Mouse (Mus musculus) left cerebral cortex, adult 8-10 months (tissue): ENCODE data around the gene Dalrd3. TPM values are rescaled to one million over a fixed set of nuclear protein-coding genes. Genes with fewer than 3 reads are reported as not detected.

ENCODE experiments used
- DNase-seq, 2 experiments: peaks; one replicate each; pipeline ENCODE4 v3.0.0; 2022; ENCODE audit warnings: low spot score in 2 of 2
- microRNA-seq, 2 experiments: library from miRNA; unstranded; fragments of <30 nt; microRNA quantifications; one replicate each; pipeline ENCODE4 v1.2.0; 2022
- total RNA-seq, 4 experiments: library from RNA; stranded (reverse); gene quantifications; 2 replicates each; pipeline ENCODE4 v1.2.4; 2022

The Dalrd3 gene
- total RNA-seq, 4 experiments from 2014 or later: 68.8 to 86.5 (median 73.5) TPM

GRCm38 (mm10) chr9:108617301-108617700, 47.6 kb downstream of the Dalrd3 start:
- no peak for DNase-seq

Small RNA genes lying within 50 kb of the gene (microRNA-seq; reads per million reads assigned to microRNA genes)
- gene Gm24083: 0 reads per million in 2 experiments
- gene Mir191: 0 reads per million in 2 experiments
- 658 to 773 reads per million in 2 experiments for gene Mir425

Other genes starting within 250 kb of the Dalrd3 start
- 100 to 1,000 TPM in 3 of 4 experiments, 10 to 100 TPM in 1; 97.3 to 121 (median 112) TPM for gene Gpx1, start 231.0 kb upstream of the Dalrd3 start, total RNA-seq
- 100 to 1,000 TPM; 103 to 109 (median 105) TPM for gene Usp4, start 222.0 kb upstream of the Dalrd3 start, total RNA-seq
- gene 1700102P08Rik, start 177.1 kb upstream of the Dalrd3 start, total RNA-seq: 1 to 10 TPM in 3 of 4 experiments, under 1 TPM in 1; 0.81 to 2.0 (median 1.8) TPM
- gene Ccdc36, start 141.4 kb upstream of the Dalrd3 start, total RNA-seq: under 1 TPM; 0.15 to 0.37 (median 0.22) TPM
- gene BC048562, start 133.4 kb upstream of the Dalrd3 start, total RNA-seq: not detected
- 10 to 100 TPM; 35.8 to 46.5 (median 38.4) TPM for gene Ccdc71, start 109.4 kb upstream of the Dalrd3 start, total RNA-seq
- gene Klhdc8b, start 108.3 kb upstream of the Dalrd3 start, total RNA-seq: 10 to 100 TPM; 28.8 to 38.0 (median 34.0) TPM
- gene Lamb2, start 90.2 kb upstream of the Dalrd3 start, total RNA-seq: 10 to 100 TPM; 28.0 to 35.7 (median 30.8) TPM
- gene Usp19, start 79.3 kb upstream of the Dalrd3 start, total RNA-seq: 100 to 1,000 TPM; 116 to 140 (median 127) TPM
- 10 to 100 TPM; 78.3 to 95.4 (median 86.8) TPM for gene Qars, start 62.2 kb upstream of the Dalrd3 start, total RNA-seq
- gene Qrich1, start 53.1 kb upstream of the Dalrd3 start, total RNA-seq: 100 to 1,000 TPM; 140 to 158 (median 155) TPM
- 10 to 100 TPM; 43.7 to 54.7 (median 50.7) TPM for gene Impdh2, start 9.6 kb upstream of the Dalrd3 start, total RNA-seq
- 10 to 100 TPM; 67.2 to 77.5 (median 73.4) TPM for gene Ndufaf3, start 2.5 kb upstream of the Dalrd3 start, total RNA-seq
- 100 to 1,000 TPM; 129 to 151 (median 133) TPM for gene Wdr6, start 8.9 kb downstream of the Dalrd3 start, total RNA-seq
- 10 to 100 TPM; 87.5 to 98.6 (median 93.9) TPM for gene P4htm, start 27.8 kb downstream of the Dalrd3 start, total RNA-seq
- gene Arih2, start 79.5 kb downstream of the Dalrd3 start, total RNA-seq: 10 to 100 TPM; 51.8 to 55.6 (median 54.2) TPM
- gene Slc25a20, start 92.2 kb downstream of the Dalrd3 start, total RNA-seq: 10 to 100 TPM; 11.1 to 15.8 (median 13.6) TPM
- gene Prkar2a, start 119.4 kb downstream of the Dalrd3 start, total RNA-seq: 10 to 100 TPM; 45.9 to 52.1 (median 49.3) TPM
- gene Ip6k2, start 213.9 kb downstream of the Dalrd3 start, total RNA-seq: 100 to 1,000 TPM; 137 to 158 (median 157) TPM
- 10 to 100 TPM; 56.8 to 65.8 (median 59.9) TPM for gene Nckipsd, start 238.5 kb downstream of the Dalrd3 start, total RNA-seq